Mouse (Mus musculus): ENCODE measurements around the gene Rpl36a.
"Not testable (repeated sequence)": the region's sequence is repeated elsewhere in the genome, so short reads cannot be mapped to it uniquely, and the experiment has no call there.

DNA sequence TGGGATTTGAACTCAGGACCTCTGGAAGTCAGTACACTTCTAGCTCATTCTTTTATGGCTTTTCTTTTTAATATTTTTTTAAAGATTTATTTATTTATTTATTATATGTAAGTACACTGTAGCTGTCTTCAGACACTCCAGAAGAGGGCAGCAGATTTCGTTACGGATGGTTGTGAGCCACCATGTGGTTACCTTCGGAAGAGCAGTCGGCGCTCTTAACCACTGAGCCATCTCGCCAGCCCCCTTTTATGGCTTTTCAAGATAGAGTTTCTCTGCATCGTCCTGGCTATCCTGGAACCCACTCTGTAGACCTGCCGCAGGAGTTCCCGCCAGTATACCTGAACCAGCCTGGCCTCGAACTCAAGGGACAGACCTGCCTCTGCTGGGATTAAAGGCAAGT is 45.7 kb upstream of the Rpl36a start:
- not testable (repeated sequence) for TF ChIP-seq CTCF, POLR2A (IDR thresholded peaks at IDR 0.05; ENCODE audit: insufficient read depth, low read depth, low read length)

All from olfactory bulb, adult 2 months (tissue).